Mouse (Mus musculus) forebrain, embryonic 14.5 days (tissue): ENCODE measurements around the gene Rora. TPM values are rescaled to one million over a fixed set of nuclear protein-coding genes. Genes with fewer than 3 reads are reported as not detected.

Experiments
- ATAC-seq: fragments of 200-750 bp; cut with Nextera tagmentation; 2 replicates; pipeline ENCODE4 v1.8.0; 2017; ENCODE audit warnings: mild to moderate bottlenecking, moderate library complexity
- DNase-seq: peaks from one replicate; pipeline ENCODE4 v3.0.0-alpha.2; 2015; ENCODE audit warnings: low spot score
- H3K27ac ChIP-seq: fragments of 300-500 bp; sonication (generic); 2 replicates; pipeline ENCODE4 v1.5.1; 2014; ENCODE audit warnings: low read depth, mild to moderate bottlenecking, control low read depth, low read length, moderate library complexity
- H3K27me3 ChIP-seq: fragments of 300-500 bp; sonication (generic); replicated peaks from 2 replicates; pipeline ENCODE4 v1.6.1; 2014; ENCODE audit warnings: low read length, control low read depth, mixed read lengths; ENCODE audit not compliant: control insufficient read depth, insufficient read depth
- H3K36me3 ChIP-seq: fragments of 300-500 bp; sonication (generic); 2 replicates; pipeline ENCODE4 v1.6.1; 2014; ENCODE audit warnings: low read length, control low read depth; ENCODE audit not compliant: control insufficient read depth, insufficient read depth
- H3K4me1 ChIP-seq: fragments of 300-500 bp; sonication (generic); 2 replicates; pipeline ENCODE4 v1.6.1; 2014; ENCODE audit warnings: antibody characterized with exemption, low read length, control low read depth; ENCODE audit not compliant: control insufficient read depth, insufficient read depth
- H3K4me2 ChIP-seq: fragments of 300-500 bp; sonication (generic); 2 replicates; pipeline ENCODE4 v1.6.1; 2014; ENCODE audit warnings: mild to moderate bottlenecking, control low read depth, low read length
- H3K4me3 ChIP-seq: fragments of 300-500 bp; sonication (generic); 2 replicates; pipeline ENCODE4 v1.5.1; 2014; ENCODE audit warnings: low read depth, low read length, control low read depth
- H3K9ac ChIP-seq: fragments of 300-500 bp; sonication (generic); 2 replicates; pipeline ENCODE4 v1.6.1; 2014; ENCODE audit warnings: mild to moderate bottlenecking, low read length, control low read depth, moderate library complexity
- H3K9me3 ChIP-seq: fragments of 300-500 bp; sonication (generic); replicated peaks from 2 replicates; pipeline ENCODE4 v1.6.1; 2016; ENCODE audit warnings: low read length, control low read depth, mixed read lengths; ENCODE audit not compliant: control insufficient read depth
- WGBS: fragments of 180-500 bp; shearing (Covaris S2); extraction: QIAGEN DNeasy Blood & Tissue Kit; methylation state at CpG from one replicate; pipeline ENCODE4 v1.1.7; 2014; 5-methylcytosine and 5-hydroxymethylcytosine counted together
- polyA plus RNA-seq: library from polyadenylated mRNA; unstranded; fragments of >200 nt; fragmentation: Nextera tagmentation; extraction: Ambion mirVana; gene quantifications from 2 replicates; pipeline ENCODE4 v1.2.1, GENCODE M21; 2014

Rora gene
- polyA plus RNA-seq, 1 experiment from 2014 or later, result 15.2 TPM

GRCm38 (mm10) chr9:69368071-69368470 is 714.5 kb downstream of the Rora start:
- no peak overlapping the region for H3K4me3 ChIP-seq
- DNase-seq (peak; percentile 59), ATAC-seq (no peak)
- H3K27me3 ChIP-seq, result no peaks in the 10 kb centered on the region
- no peak overlapping the region for H3K4me2 ChIP-seq
- H3K36me3 ChIP-seq, result no peaks in the 10 kb centered on the region
- no peaks in the 10 kb centered on the region for H3K9me3 ChIP-seq
- H3K27ac ChIP-seq, result no peak overlapping the region
- WGBS, result 70% methylated on average over 8 of the region's 8 CpGs
- no peak overlapping the region for H3K9ac ChIP-seq
- H3K4me1 ChIP-seq, result no peaks in the 10 kb centered on the region

- no peak overlapping the region for H3K27ac ChIP-seq
- no peaks in the 10 kb centered on the region for H3K36me3 ChIP-seq
- no peaks in the 10 kb centered on the region for H3K4me1 ChIP-seq
- ATAC-seq (no peak), DNase-seq (no peak)
- H3K4me3 ChIP-seq, result no peak overlapping the region
- H3K4me2 ChIP-seq, result no peak overlapping the region
- no peaks in the 10 kb centered on the region for H3K27me3 ChIP-seq
- no peaks in the 10 kb centered on the region for H3K9me3 ChIP-seq
- 79% methylated on average over 11 of the region's 11 CpGs for WGBS
- H3K9ac ChIP-seq, result no peak overlapping the region
Observed at GRCm38 (mm10) chr9:69371046-69371724, 717.6 kb downstream of the Rora start.

- WGBS, result 30% methylated on average over 4 of the region's 4 CpGs
- ATAC-seq (no peak), DNase-seq (peak; percentile 28)
- Histone ChIP-seq H3K9me3 (no peaks in the 10 kb centered on the region), H3K4me2 (no peak overlapping the region), H3K9ac (no peak overlapping the region), H3K27ac (no peak overlapping the region), H3K4me1 (no peaks in the 10 kb centered on the region), H3K36me3 (0 out of 2 replicates have a peak, but pooled peaks cover 3% of the 10 kb centered on the region), H3K27me3 (no peaks in the 10 kb centered on the region), H3K4me3 (no peak overlapping the region)
Observed at GRCm38 (mm10) chr9:69372871-69373270, 719.3 kb downstream of the Rora start.

- no peak for DNase-seq
- no peak for ATAC-seq
- Histone ChIP-seq H3K9ac (no peak overlapping the region), H3K4me3 (no peak overlapping the region), H3K4me1 (no peaks in the 10 kb centered on the region), H3K9me3 (no peaks in the 10 kb centered on the region), H3K4me2 (no peak overlapping the region), H3K27me3 (no peaks in the 10 kb centered on the region), H3K36me3 (0 out of 2 replicates have a peak, but pooled peaks cover 3% of the 10 kb centered on the region), H3K27ac (no peak overlapping the region)
- 92% methylated on average over 4 of the region's 4 CpGs for WGBS
Observed at GRCm38 (mm10) chr9:69376982-69377653, 723.5 kb downstream of the Rora start.

- DNase-seq (no peak), ATAC-seq (no peak)
- WGBS, result 87% methylated on average over 3 of the region's 3 CpGs
- Histone ChIP-seq H3K36me3 (0 out of 2 replicates have a peak, but pooled peaks cover 3% of the 10 kb centered on the region), H3K9ac (no peak overlapping the region), H3K4me2 (no peak overlapping the region), H3K4me3 (no peak overlapping the region), H3K27me3 (no peaks in the 10 kb centered on the region), H3K27ac (no peak overlapping the region), H3K9me3 (no peaks in the 10 kb centered on the region), H3K4me1 (no peaks in the 10 kb centered on the region)
Observed at GRCm38 (mm10) chr9:69377654-69378045, 724.1 kb downstream of the Rora start.

- no peak overlapping the region for H3K4me2 ChIP-seq
- 74% methylated on average over 1 of the region's 1 CpGs for WGBS
- no peak for ATAC-seq
Observed at GRCm38 (mm10) chr9:69380546-69380945, 727.0 kb downstream of the Rora start.

GRCm38 (mm10) chr9:69381741-69382140 is 728.2 kb downstream of the Rora start:
- ATAC-seq (no peak), DNase-seq (no peak)
- Histone ChIP-seq H3K4me3 (no peak overlapping the region), H3K27me3 (no peaks in the 10 kb centered on the region), H3K4me1 (no peaks in the 10 kb centered on the region), H3K27ac (no peak overlapping the region), H3K4me2 (no peak overlapping the region), H3K9me3 (no peaks in the 10 kb centered on the region), H3K9ac (no peak overlapping the region), H3K36me3 (0 out of 2 replicates have a peak, but pooled peaks cover 3% of the 10 kb centered on the region)
- WGBS, result 60% methylated on average over 7 of the region's 7 CpGs

More at GRCm38 (mm10) chr9:69380546-69380945, 727.0 kb downstream of the Rora start:
- no peak for DNase-seq
- Histone ChIP-seq H3K27ac (no peak overlapping the region), H3K4me1 (no peaks in the 10 kb centered on the region), H3K9me3 (no peaks in the 10 kb centered on the region), H3K9ac (no peak overlapping the region), H3K4me3 (no peak overlapping the region), H3K36me3 (0 out of 2 replicates have a peak, but pooled peaks cover 3% of the 10 kb centered on the region), H3K27me3 (no peaks in the 10 kb centered on the region)

- Histone ChIP-seq H3K4me2 (no peak overlapping the region), H3K4me3 (no peak overlapping the region), H3K36me3 (no peaks in the 10 kb centered on the region), H3K9me3 (no peaks in the 10 kb centered on the region), H3K27ac (no peak overlapping the region), H3K27me3 (no peaks in the 10 kb centered on the region), H3K4me1 (no peaks in the 10 kb centered on the region), H3K9ac (no peak overlapping the region)
- WGBS, result 91% methylated on average over 17 of the region's 17 CpGs
- ATAC-seq (no peak), DNase-seq (no peak)
Observed at GRCm38 (mm10) chr9:69384475-69384874, 730.9 kb downstream of the Rora start.

GRCm38 (mm10) chr9:69384905-69385304 is 731.3 kb downstream of the Rora start:
- H3K4me2 ChIP-seq, result no peak overlapping the region
- ATAC-seq (no peak), DNase-seq (no peak)
- H3K9me3 ChIP-seq, result no peaks in the 10 kb centered on the region
- no peak overlapping the region for H3K27ac ChIP-seq
- H3K9ac ChIP-seq, result no peak overlapping the region
- H3K4me1 ChIP-seq, result no peaks in the 10 kb centered on the region
- no peak overlapping the region for H3K4me3 ChIP-seq
- H3K36me3 ChIP-seq, result no peaks in the 10 kb centered on the region
- H3K27me3 ChIP-seq, result no peaks in the 10 kb centered on the region
- WGBS, result 80% methylated on average over 1 of the region's 1 CpGs
